Mouse (Mus musculus) heart, embryonic 13.5 days (tissue): ENCODE measurements around the gene Taf1d. TPM values are rescaled to one million over a fixed set of nuclear protein-coding genes. Genes with fewer than 3 reads are reported as not detected.
"Not testable (repeated sequence)": the region's sequence is repeated elsewhere in the genome, so short reads cannot be mapped to it uniquely, and the experiment has no call there.

ENCODE experiments used
- ATAC-seq: fragments of 200-750 bp; cut with Nextera tagmentation; 2 replicates; pipeline ENCODE4 v1.8.0; 2017; ENCODE audit warnings: moderate TSS enrichment; ENCODE audit not compliant: insufficient number of reproducible peaks, low FRiP score, low TSS enrichment; ENCODE audit errors: extremely low read depth
- H3K27ac ChIP-seq: fragments of 300-500 bp; sonication (generic); replicated peaks from 2 replicates; pipeline ENCODE4 v1.5.1; 2015; ENCODE audit warnings: moderate library complexity, mild to moderate bottlenecking, inconsistent platforms
- H3K27me3 ChIP-seq: fragments of 300-500 bp; sonication (generic); replicated peaks from 2 replicates; pipeline ENCODE4 v1.6.1; 2015; ENCODE audit warnings: mild to moderate bottlenecking, inconsistent platforms
- H3K36me3 ChIP-seq: fragments of 300-500 bp; sonication (generic); 2 replicates; pipeline ENCODE4 v1.6.1; 2015; ENCODE audit warnings: mild to moderate bottlenecking, inconsistent platforms
- H3K4me1 ChIP-seq: fragments of 300-500 bp; sonication (generic); 2 replicates; pipeline ENCODE4 v1.6.1; 2015; ENCODE audit warnings: inconsistent platforms
- H3K4me2 ChIP-seq: fragments of 300-500 bp; sonication (generic); 2 replicates; pipeline ENCODE4 v1.6.1; 2015; ENCODE audit warnings: inconsistent platforms, mild to moderate bottlenecking, moderate library complexity
- H3K4me3 ChIP-seq: fragments of 300-500 bp; sonication (generic); 2 replicates; pipeline ENCODE4 v1.5.1; 2015; ENCODE audit warnings: moderate library complexity, mild to moderate bottlenecking, inconsistent platforms
- H3K9ac ChIP-seq: fragments of 300-500 bp; sonication (generic); 2 replicates; pipeline ENCODE4 v1.6.1; 2015; ENCODE audit warnings: inconsistent platforms, mild to moderate bottlenecking, moderate library complexity
- H3K9me3 ChIP-seq: fragments of 300-500 bp; sonication (generic); 2 replicates; pipeline ENCODE4 v1.6.1; 2016; ENCODE audit warnings: inconsistent platforms
- WGBS: fragments of 180-500 bp; shearing (Covaris S2); methylation state at CpG from one replicate; pipeline ENCODE4 v1.1.7; 2015; ENCODE audit warnings: mixed read lengths; 5-methylcytosine and 5-hydroxymethylcytosine counted together
- polyA plus RNA-seq: library from polyadenylated mRNA; unstranded; fragments of >200 nt; fragmentation: Nextera tagmentation; extraction: Ambion mirVana; gene quantifications from 2 replicates; pipeline ENCODE4 v1.2.1, GENCODE M21; 2015

The Taf1d gene
- polyA plus RNA-seq, 1 experiment from 2014 or later, result 43.5 TPM

GRCm38 (mm10) chr9:15309425-15309824 is 3.4 kb downstream of the Taf1d start:
- ATAC-seq, result no peak
- H3K27ac ChIP-seq, result no peak overlapping the region
- peak overlapping the region; percentile 47 for H3K9ac ChIP-seq
- peak overlapping the region; percentile 13; the same call in 1 of the 2 replicates for H3K4me3 ChIP-seq
- H3K36me3 ChIP-seq, result peaks cover 72% of the 10 kb centered on the region
- H3K4me1 ChIP-seq, result peaks cover 38% of the 10 kb centered on the region
- H3K4me2 ChIP-seq, result peak overlapping the region; percentile 82
- 72% methylated on average over 4 of the region's 4 CpGs for WGBS
- H3K27me3 ChIP-seq, result no peaks in the 10 kb centered on the region
- no peaks in the 10 kb centered on the region for H3K9me3 ChIP-seq

DNA sequence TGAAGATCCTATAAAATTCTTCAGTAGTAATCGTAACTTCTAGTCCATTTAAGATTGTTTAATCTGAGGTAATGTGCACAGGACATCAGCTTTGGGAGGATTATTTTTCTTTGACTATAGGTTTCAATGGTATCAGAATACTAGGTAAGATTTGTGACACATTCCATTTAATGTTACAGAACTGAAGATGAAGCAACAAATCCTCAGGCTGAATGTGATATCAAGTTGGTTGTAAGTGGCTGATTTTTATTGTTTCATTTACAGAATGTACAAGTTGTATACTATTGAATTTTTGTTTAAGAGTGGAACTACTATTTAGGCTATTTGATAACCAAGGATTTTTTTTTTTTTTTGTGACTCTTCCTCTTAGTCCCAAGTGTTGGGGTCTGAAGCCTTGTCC is 4.2 kb downstream of the Taf1d start:
- Histone ChIP-seq H3K4me2 (no peak overlapping the region), H3K27ac (no peak overlapping the region), H3K9ac (no peak overlapping the region), H3K9me3 (no peaks in the 10 kb centered on the region), H3K36me3 (peaks cover 79% of the 10 kb centered on the region), H3K27me3 (no peaks in the 10 kb centered on the region), H3K4me1 (peaks cover 34% of the 10 kb centered on the region), H3K4me3 (no peak overlapping the region)
- ATAC-seq, result no peak
- 94% methylated on average over 1 of the region's 1 CpGs for WGBS

DNA sequence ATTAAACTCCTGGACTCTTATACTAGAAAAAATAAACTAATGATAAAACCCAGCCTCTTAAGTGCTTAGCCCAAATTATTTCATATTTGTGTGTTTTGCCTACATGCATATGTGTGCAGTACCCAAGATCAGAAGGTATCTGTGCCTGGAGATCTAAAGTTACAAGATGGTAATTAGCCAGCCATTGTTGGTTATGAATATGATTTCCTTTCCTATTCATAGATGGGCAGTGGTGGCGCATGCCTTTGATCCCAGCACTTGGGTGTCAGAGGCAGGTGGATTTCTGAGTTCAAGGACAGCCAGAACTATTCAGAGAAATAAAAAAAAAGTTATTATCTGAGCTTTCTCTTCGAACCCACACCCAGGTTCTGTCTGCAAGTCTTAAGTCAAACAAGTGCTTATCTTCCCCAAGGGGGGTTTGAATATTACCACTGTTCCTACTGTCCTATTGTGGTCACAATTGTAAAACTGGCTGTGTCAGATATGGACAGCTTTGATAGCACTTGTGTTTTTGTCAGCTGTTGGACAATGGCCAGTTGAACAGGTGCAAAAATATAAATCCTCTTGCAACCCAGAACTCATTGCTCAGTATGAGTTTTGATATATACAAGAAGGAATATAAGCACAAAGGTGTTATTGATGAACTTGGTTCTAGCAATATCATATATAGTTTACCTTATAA is 6.2 kb downstream of the Taf1d start:
- 85% methylated on average over 2 of the region's 2 CpGs for WGBS
- no peak for ATAC-seq
- peaks cover 23% of the 10 kb centered on the region for H3K4me1 ChIP-seq

GRCm38 (mm10) chr9:15313633-15314032 is 7.6 kb downstream of the Taf1d start:
- no peak overlapping the region for H3K4me3 ChIP-seq
- peaks cover 10% of the 10 kb centered on the region for H3K4me1 ChIP-seq
- peaks cover 97% of the 10 kb centered on the region for H3K36me3 ChIP-seq
- H3K9me3 ChIP-seq, result no peaks in the 10 kb centered on the region
- no peaks in the 10 kb centered on the region for H3K27me3 ChIP-seq
- H3K9ac ChIP-seq, result no peak overlapping the region
- no peak overlapping the region for H3K27ac ChIP-seq
- no peak for ATAC-seq
- 81% methylated on average over 5 of the region's 5 CpGs for WGBS
- H3K4me2 ChIP-seq, result no peak overlapping the region

More for the DNA sequence above, 6.2 kb downstream of the Taf1d start:
- Histone ChIP-seq H3K36me3 (peaks cover 97% of the 10 kb centered on the region), H3K27ac (no peak overlapping the region), H3K27me3 (no peaks in the 10 kb centered on the region), H3K9ac (no peak overlapping the region), H3K4me2 (no peak overlapping the region), H3K9me3 (no peaks in the 10 kb centered on the region), H3K4me3 (no peak overlapping the region)

- no peak for ATAC-seq
- Histone ChIP-seq H3K4me3 (no peak overlapping the region), H3K4me2 (no peak overlapping the region), H3K4me1 (0 out of 2 replicates have a peak, but pooled peaks cover under 1% of the 10 kb centered on the region), H3K36me3 (peaks cover 88% of the 10 kb centered on the region), H3K9me3 (no peaks in the 10 kb centered on the region), H3K27ac (no peak overlapping the region), H3K27me3 (no peaks in the 10 kb centered on the region), H3K9ac (no peak overlapping the region)
- WGBS, result 92% methylated on average over 1 of the region's 1 CpGs
Measured at GRCm38 (mm10) chr9:15314619-15315018, 8.6 kb downstream of the Taf1d start.

DNA sequence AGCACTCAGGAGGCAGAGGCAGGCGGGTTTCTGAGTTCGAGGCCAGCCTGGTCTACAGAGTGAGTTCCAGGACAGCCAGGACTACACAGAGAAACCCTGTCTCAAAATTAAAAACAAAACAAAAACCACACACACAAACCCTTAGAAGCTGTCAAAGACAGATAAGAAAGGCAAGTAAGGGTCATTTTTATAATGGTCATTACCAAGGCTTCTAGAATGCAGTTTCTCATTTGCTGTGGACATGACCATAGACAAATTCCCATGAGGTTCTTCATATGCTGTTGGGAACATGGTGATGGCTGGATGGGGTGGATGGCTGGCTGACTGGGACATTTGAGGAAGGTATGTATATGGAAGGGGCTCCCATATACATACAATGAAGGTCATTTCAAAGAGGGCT is 10.3 kb downstream of the Taf1d start:
- not testable (repeated sequence) for H3K9ac ChIP-seq, H3K4me2 ChIP-seq, H3K27ac ChIP-seq, H3K27me3 ChIP-seq, ATAC-seq, H3K4me3 ChIP-seq, H3K4me1 ChIP-seq, H3K9me3 ChIP-seq
- H3K36me3 ChIP-seq, result peaks cover 85% of the 10 kb centered on the region
- 79% methylated on average over 2 of the region's 2 CpGs for WGBS

DNA sequence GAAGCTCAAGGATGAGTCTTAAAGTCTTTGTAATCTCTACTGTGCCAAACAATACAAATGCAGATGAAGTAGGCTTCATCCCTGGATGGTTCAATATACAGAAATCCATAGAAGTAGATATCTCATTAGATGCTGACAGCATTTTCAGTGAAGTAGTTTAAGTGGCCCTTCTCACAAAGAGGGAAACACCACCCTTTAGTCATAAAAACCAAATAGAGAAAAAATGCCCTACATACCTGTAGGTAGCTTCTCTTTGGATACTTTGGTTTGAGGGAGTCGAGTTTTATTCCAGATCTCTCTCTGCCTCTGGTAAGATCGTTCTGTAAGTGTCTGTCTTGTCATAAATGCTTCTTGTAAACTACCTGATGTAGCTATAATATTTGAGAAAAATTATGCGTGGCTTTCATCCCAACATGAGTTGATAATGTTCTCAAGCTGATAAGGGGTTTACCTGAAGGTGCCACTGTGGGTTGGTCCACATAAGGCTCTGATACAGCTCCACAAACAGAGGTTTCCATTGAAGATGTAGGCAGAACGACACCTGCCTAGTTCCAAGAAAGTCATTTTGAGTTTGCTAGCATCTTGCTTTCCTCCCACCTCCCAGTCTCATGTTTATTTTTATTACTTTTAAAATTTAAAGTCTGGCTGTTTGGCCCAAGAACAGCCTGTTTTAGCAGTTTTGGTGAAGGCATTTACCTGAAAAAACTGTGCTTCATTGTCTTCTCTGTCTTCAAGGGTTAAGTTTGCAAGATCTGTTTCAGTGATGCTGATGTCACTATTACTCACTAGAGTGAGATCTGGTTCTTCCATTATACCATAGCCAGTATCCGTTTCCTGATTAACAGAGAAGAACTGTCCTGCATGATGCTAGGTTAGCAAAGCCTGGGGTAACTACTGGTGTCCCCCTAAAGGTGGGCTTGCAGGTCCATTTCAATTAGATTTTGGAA is 11.5 kb downstream of the Taf1d start:
- ATAC-seq, result no peak
- WGBS, result 54% methylated on average over 5 of the region's 5 CpGs

DNA sequence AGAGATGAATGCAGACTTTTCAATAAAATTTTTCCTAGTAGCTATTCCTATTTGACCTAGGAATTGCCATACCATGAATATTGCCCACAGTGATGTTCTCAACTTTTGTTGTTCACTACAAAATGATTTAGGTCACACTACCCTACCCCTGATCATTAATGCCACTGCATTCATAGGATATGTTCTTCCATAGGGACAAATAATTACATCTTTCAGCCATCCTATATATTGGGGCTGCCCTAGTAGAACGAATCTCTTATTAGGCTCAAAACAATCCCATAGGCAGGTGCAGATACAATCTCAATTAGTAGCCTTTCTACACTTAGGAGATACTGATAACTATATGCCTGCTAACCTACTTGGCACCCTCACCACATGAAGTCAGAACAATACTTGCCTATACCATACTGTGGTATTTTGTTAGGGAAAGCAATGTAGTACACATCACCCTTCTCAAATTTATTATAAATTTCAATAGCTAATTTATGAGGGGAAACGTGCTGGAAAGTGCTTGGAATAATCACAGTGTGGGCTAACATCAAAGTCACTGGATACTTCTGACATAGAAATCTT is 12.2 kb downstream of the Taf1d start:
- Histone ChIP-seq H3K36me3 (peaks cover 83% of the 10 kb centered on the region), H3K4me3 (no peak overlapping the region), H3K4me2 (no peak overlapping the region), H3K27me3 (no peaks in the 10 kb centered on the region), H3K9ac (no peak overlapping the region), H3K27ac (no peak overlapping the region), H3K4me1 (no peaks in the 10 kb centered on the region), H3K9me3 (no peaks in the 10 kb centered on the region)
- WGBS, result 80% methylated on average over 2 of the region's 2 CpGs
- no peak for ATAC-seq

More for the DNA sequence above, 11.5 kb downstream of the Taf1d start:
- Histone ChIP-seq H3K27ac (no peak overlapping the region), H3K36me3 (peaks cover 85% of the 10 kb centered on the region), H3K27me3 (no peaks in the 10 kb centered on the region), H3K4me1 (no peaks in the 10 kb centered on the region), H3K9me3 (no peaks in the 10 kb centered on the region), H3K4me3 (no peak overlapping the region), H3K4me2 (no peak overlapping the region), H3K9ac (no peak overlapping the region)

DNA sequence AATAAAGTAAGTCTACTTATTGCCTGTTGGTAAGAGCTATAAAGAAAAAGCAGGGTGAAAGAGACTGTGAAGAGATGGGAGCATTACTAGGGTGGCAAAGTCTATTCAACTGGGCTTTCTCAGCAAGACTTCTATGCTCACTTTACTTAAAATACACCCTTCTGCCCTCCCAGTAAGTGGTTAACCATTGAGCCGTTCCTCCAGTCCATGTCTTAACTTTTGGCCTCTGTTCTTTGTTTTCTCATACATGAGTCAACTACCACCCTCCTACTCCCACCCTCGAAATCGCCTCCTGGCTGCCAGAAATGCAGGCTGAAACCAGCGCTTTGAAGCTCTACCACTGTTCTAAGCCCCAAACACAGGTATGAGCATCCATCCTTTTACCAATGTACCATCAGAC is 31.8 kb downstream of the Taf1d start:
- no peaks in the 10 kb centered on the region for H3K27me3 ChIP-seq
- ATAC-seq, result no peak
- no peak overlapping the region for H3K4me2 ChIP-seq
- no peaks in the 10 kb centered on the region for H3K4me1 ChIP-seq
- no peak overlapping the region for H3K27ac ChIP-seq
- H3K36me3 ChIP-seq, result peaks cover 93% of the 10 kb centered on the region
- no peak overlapping the region for H3K4me3 ChIP-seq
- H3K9ac ChIP-seq, result no peak overlapping the region
- H3K9me3 ChIP-seq, result no peaks in the 10 kb centered on the region
- WGBS, result 93% methylated on average over 4 of the region's 4 CpGs

DNA sequence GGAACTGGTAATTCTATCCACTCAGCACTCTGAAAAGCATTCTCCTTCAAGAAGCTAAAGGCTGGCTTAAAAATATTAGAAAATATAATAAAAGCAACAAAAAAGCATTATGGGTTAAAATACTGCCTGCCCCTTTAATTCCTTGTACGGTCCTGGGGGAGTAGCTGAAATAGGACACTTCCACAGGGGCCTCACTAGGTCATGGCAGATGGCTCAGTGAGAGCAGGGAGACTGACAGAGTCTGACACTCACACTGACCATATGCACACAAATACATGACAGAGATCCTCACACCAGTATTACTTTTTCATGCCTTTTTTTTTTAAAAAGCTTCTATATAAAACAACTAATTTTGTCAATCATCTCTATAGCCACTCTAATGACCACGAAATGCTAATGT is 43.9 kb downstream of the Taf1d start:
- no peak for ATAC-seq
- no peaks in the 10 kb centered on the region for H3K27me3 ChIP-seq
- no peak overlapping the region for H3K27ac ChIP-seq
- no peaks in the 10 kb centered on the region for H3K9me3 ChIP-seq
- no peak overlapping the region for H3K4me2 ChIP-seq
- peaks cover 80% of the 10 kb centered on the region for H3K36me3 ChIP-seq
- H3K4me3 ChIP-seq, result no peak overlapping the region
- H3K4me1 ChIP-seq, result no peaks in the 10 kb centered on the region
- H3K9ac ChIP-seq, result no peak overlapping the region
- WGBS, result 69% methylated on average over 2 of the region's 2 CpGs

DNA sequence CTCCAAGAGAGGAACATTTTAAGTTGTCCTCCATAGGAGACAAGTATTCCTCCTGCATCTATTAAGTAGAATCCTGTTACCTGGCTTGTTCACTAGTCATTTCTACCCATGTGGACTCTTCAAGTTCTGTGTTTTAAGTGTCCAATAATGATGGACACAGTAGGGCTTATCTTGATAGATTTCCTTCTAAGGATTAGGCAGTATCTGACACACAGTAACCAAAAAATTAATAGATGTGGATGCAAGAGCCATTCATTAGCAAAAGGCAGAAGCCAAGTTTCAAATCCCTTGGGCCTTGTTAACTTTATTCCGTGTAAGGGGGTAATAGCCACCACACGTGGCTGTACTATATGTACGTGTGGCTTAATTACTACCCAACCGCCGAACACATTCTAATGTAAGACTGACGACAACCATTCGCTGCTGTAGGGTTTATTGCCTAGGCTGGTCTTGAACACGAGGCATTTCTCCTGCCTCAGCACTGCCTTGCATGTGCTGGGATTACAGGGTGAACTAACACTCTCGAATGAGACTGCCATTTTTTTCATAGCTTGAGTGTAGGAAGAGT is 51.0 kb downstream of the Taf1d start:
- H3K4me3 ChIP-seq, result peak overlapping the region; percentile 84
- peaks cover 18% of the 10 kb centered on the region for H3K4me1 ChIP-seq
- peak overlapping the region; percentile 81 for H3K27ac ChIP-seq
- H3K9me3 ChIP-seq, result no peaks in the 10 kb centered on the region
- peak overlapping the region; percentile 89 for H3K9ac ChIP-seq
- ATAC-seq, result peak; percentile 9; the same call in 1 of the 2 replicates
- WGBS, result under 1% methylated on average over 9 of the region's 9 CpGs
- peaks cover 18% of the 10 kb centered on the region for H3K36me3 ChIP-seq
- H3K27me3 ChIP-seq, result peaks cover 13% of the 10 kb centered on the region
- peak overlapping the region; percentile 85 for H3K4me2 ChIP-seq
